In genomic region chr1:165120349-165120898, GRCm38 (mm10) we compare ENCODE assay signal across 8 mouse cellular contexts. TPM values are rescaled to one million over a fixed set of nuclear protein-coding genes. Genes with fewer than 3 reads are reported as not detected.
DNase-seq lines count a peak whose midpoint lies in the region; ATAC-seq and TF ChIP-seq lines count a peak whose summit lies in the region.

No protein-coding gene starts in this region.

- no peaks in the 10 kb centered on the region for H3K36me3 ChIP-seq in embryonic facial prominence, embryonic 13.5 days
- H3K36me3 ChIP-seq in heart, adult 2 months (ENCODE audit: control insufficient read depth, insufficient read depth, low read length): no peaks in the 10 kb centered on the region
- no peaks in the 10 kb centered on the region for H3K36me3 ChIP-seq in kidney, adult 2 months (ENCODE audit: control insufficient read depth, insufficient read depth, low read length)
- no peaks in the 10 kb centered on the region for H3K36me3 ChIP-seq in limb, embryonic 13.5 days
- H3K36me3 ChIP-seq in midbrain, embryonic 16.5 days (ENCODE audit: control insufficient read depth, insufficient read depth, low read length): no peaks in the 10 kb centered on the region

- H3K9me3 ChIP-seq in embryonic facial prominence, embryonic 13.5 days: no peaks in the 10 kb centered on the region
- H3K9me3 ChIP-seq in limb, embryonic 13.5 days: no peaks in the 10 kb centered on the region
- no peaks in the 10 kb centered on the region for H3K9me3 ChIP-seq in midbrain, embryonic 16.5 days (replicated peaks; ENCODE audit: control insufficient read depth, low read length, poor library complexity, severe bottlenecking)

- peak overlapping the region; percentile 50 for H3K4me2 ChIP-seq in embryonic facial prominence, embryonic 13.5 days
- 0 out of 2 replicates have a peak overlapping the region, but pooled peaks have one; percentile 4 for H3K4me2 ChIP-seq in limb, embryonic 13.5 days (replicated peaks)
- H3K4me2 ChIP-seq in midbrain, embryonic 16.5 days (ENCODE audit: low read length): peak overlapping the region; percentile 14; the same call in 1 of the 2 replicates

- peak; percentile 76 for DNase-seq in 416B (ENCODE audit: low read depth)
- peak; percentile 88 to 93 for DNase-seq in adrenal gland, postnatal 36 days
- peak; percentile 82 to 89 for DNase-seq in heart, adult 2 months
- DNase-seq in kidney, adult 2 months: peak; percentile 89
- peak; percentile 54 to 79 for DNase-seq in spleen, adult 18-20 months

- intact Hi-C loops in heart, adult 2 months (cut with DNase I): loop anchor here (1.0 to 5.0 kb wide), 3 partner anchors 218 to 804 kb away; no protein-coding TSS in a partner anchor

- H3K4me1 ChIP-seq in embryonic facial prominence, embryonic 13.5 days: peaks cover 14% of the 10 kb centered on the region
- no peaks in the 10 kb centered on the region; the same call in 1 of the 2 replicates for H3K4me1 ChIP-seq in heart, adult 2 months (ENCODE audit: control insufficient read depth, insufficient read depth, low read length)
- peaks cover 5% of the 10 kb centered on the region; the same call in 1 of the 2 replicates for H3K4me1 ChIP-seq in kidney, adult 2 months (ENCODE audit: control insufficient read depth, insufficient read depth, low read length)
- peaks cover 5% of the 10 kb centered on the region; the same call in 1 of the 2 replicates for H3K4me1 ChIP-seq in limb, embryonic 13.5 days
- peaks cover 8% of the 10 kb centered on the region for H3K4me1 ChIP-seq in midbrain, embryonic 16.5 days (ENCODE audit: control insufficient read depth, insufficient read depth, low read length)

- peak; percentile 79 for TF ChIP-seq CTCF in heart, adult 2 months (IDR thresholded peaks at IDR 0.05)
- TF ChIP-seq CTCF in kidney, adult 2 months (conservative IDR thresholded peaks at IDR 0.05; ENCODE audit: insufficient read depth, insufficient read length, low read depth, low read length): peak; percentile 85

- TF ChIP-seq POLR2A in heart, adult 2 months (IDR thresholded peaks at IDR 0.05; ENCODE audit: insufficient read depth, low read depth, low read length): no peak
- TF ChIP-seq POLR2A in kidney, adult 2 months (IDR thresholded peaks at IDR 0.05; ENCODE audit: low read depth, low read length): no peak

- no peak overlapping the region for H3K4me3 ChIP-seq in embryonic facial prominence, embryonic 13.5 days
- no peak overlapping the region; the same call in 1 of the 2 replicates for H3K4me3 ChIP-seq in heart, adult 2 months
- peak overlapping the region; percentile 12 for H3K4me3 ChIP-seq in kidney, adult 2 months (ENCODE audit: insufficient read depth, low read depth, low read length)
- no peak overlapping the region for H3K4me3 ChIP-seq in limb, embryonic 13.5 days
- H3K4me3 ChIP-seq in midbrain, embryonic 16.5 days (ENCODE audit: low read depth, low read length): no peak overlapping the region

- no peaks in the 10 kb centered on the region for H3K79me2 ChIP-seq in heart, adult 2 months (replicated peaks; ENCODE audit: control insufficient read depth, insufficient read depth, low read length)

- H3K27ac ChIP-seq in embryonic facial prominence, embryonic 13.5 days: no peak overlapping the region
- H3K27ac ChIP-seq in heart, adult 2 months: no peak overlapping the region
- peak overlapping the region; percentile 9; the same call in 1 of the 2 replicates for H3K27ac ChIP-seq in kidney, adult 2 months (ENCODE audit: insufficient read depth, low read depth, low read length)
- H3K27ac ChIP-seq in limb, embryonic 13.5 days: no peak overlapping the region
- H3K27ac ChIP-seq in midbrain, embryonic 16.5 days (ENCODE audit: low read length): no peak overlapping the region

- 19% methylated on average over 21 of the region's 21 CpGs for WGBS in embryonic facial prominence, embryonic 13.5 days
- 19% methylated on average over 21 of the region's 21 CpGs for WGBS in heart, adult 2 months
- 15% methylated on average over 21 of the region's 21 CpGs for WGBS in kidney, adult 2 months
- 21% methylated on average over 21 of the region's 21 CpGs for WGBS in limb, embryonic 13.5 days
- WGBS in midbrain, embryonic 16.5 days: 18% methylated on average over 21 of the region's 21 CpGs

- H3K9ac ChIP-seq in embryonic facial prominence, embryonic 13.5 days: peak overlapping the region; percentile 40; the same call in 1 of the 2 replicates
- no peak overlapping the region for H3K9ac ChIP-seq in heart, adult 2 months (ENCODE audit: low read depth, low read length)
- H3K9ac ChIP-seq in limb, embryonic 13.5 days: no peak overlapping the region
- no peak overlapping the region for H3K9ac ChIP-seq in midbrain, embryonic 16.5 days (ENCODE audit: low read depth, low read length)

- 0 out of 2 replicates have a peak, but pooled peaks cover 6% of the 10 kb centered on the region for H3K27me3 ChIP-seq in embryonic facial prominence, embryonic 13.5 days
- no peaks in the 10 kb centered on the region for H3K27me3 ChIP-seq in heart, adult 2 months (ENCODE audit: control insufficient read depth, insufficient read depth, low read length)
- H3K27me3 ChIP-seq in kidney, adult 2 months (replicated peaks; ENCODE audit: control insufficient read depth, insufficient read depth, low read length): no peaks in the 10 kb centered on the region
- peaks cover 16% of the 10 kb centered on the region; the same call in 1 of the 2 replicates for H3K27me3 ChIP-seq in limb, embryonic 13.5 days
- H3K27me3 ChIP-seq in midbrain, embryonic 16.5 days (ENCODE audit: control insufficient read depth, insufficient read depth, low read depth, low read length): no peaks in the 10 kb centered on the region

- TF ChIP-seq EP300 in heart, adult 2 months (IDR thresholded peaks at IDR 0.05; ENCODE audit: insufficient read depth, low read depth, low read length): 0 out of 2 replicates have a peak, but pooled peaks have one; percentile 25

- no peak for ATAC-seq in embryonic facial prominence, embryonic 13.5 days (ENCODE audit: insufficient number of reproducible peaks, insufficient read depth, low FRiP score, low TSS enrichment, low read depth)
- peak; percentile 77; the same call in 1 of the 2 replicates for ATAC-seq in limb, embryonic 13.5 days (ENCODE audit: low FRiP score, low read depth)
- ATAC-seq in midbrain, embryonic 16.5 days: peak; percentile 78

RNA-seq across cellular contexts. Expression of gene Tbx19, which starts 40.1 kb away (rescaled TPM):
- total RNA-seq in adrenal gland, postnatal 36 days (2021): under 1 TPM in 1 of 2 experiments, not detected in 1; 0.16 TPM
- not detected in 2 replicates for polyA plus RNA-seq in embryonic facial prominence, embryonic 13.5 days (2015; fragmentation: Nextera tagmentation; extraction: Ambion mirVana)
- total RNA-seq in heart, adult 2 months (2021): not detected
- polyA plus RNA-seq in heart, adult 2 months (2012; rRNA removed): not detected in 2 replicates
- not detected in 2 replicates for polyA plus RNA-seq in kidney, adult 2 months (2012; rRNA removed)
- polyA plus RNA-seq in limb, embryonic 13.5 days (2015; fragmentation: Nextera tagmentation; extraction: Ambion mirVana): not detected in 2 replicates
- polyA plus RNA-seq in midbrain, embryonic 16.5 days (2015; fragmentation: Nextera tagmentation; extraction: Ambion mirVana): 0.11 and 0.16 TPM in 2 replicates
